Mouse (Mus musculus) ovary, postnatal 10 days (tissue): ENCODE measurements around the gene Rtn2.

Experiments used
- DNase-seq: peaks from one replicate; pipeline ENCODE4 v3.0.0; 2022; ENCODE audit warnings: low spot score

The Rtn2 gene

DNA sequence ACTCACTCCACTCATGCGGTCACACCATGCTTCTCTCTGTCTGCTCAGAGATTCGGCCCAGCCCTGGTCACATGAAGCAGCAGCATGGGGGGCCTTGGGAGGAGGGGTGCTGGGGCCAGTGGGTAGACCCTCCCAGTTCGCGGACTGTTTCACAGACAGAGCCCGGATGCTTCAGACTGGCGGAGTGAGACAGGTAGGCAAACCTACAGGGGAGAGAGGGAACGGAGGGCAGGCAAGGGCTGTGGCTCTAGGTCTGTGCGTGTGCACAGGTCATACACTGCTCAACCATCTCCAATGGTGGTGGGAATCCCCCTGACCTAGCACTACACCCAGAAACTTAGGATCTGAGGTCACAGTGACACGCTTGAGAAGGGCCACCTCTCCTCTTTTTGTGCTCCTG, 37.0 kb downstream of the Rtn2 start:
- DNase-seq = no peak

DNA sequence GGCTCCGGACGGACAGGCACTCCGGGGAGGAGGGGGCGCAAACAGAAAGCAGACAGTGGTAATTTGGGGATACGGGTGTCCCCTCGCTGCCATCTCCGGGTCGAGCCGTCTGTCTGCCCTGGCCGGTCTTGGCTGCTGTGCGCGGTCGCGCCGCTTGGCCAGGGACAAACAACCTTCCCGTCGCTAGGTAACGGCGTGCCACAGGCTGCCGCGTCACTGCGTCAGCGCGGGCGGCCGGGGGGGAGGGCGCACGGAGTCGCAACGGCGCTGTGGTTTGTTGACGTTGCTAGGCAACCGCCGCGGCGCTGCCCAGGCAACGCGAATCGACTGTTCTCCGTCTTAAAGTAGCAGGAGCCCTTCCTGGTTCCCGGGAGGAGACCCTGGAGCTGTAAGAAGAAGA, 37.5 kb downstream of the Rtn2 start:
- peak; percentile 90 for DNase-seq

GRCm38 (mm10) chr7:19320637-19321036, 38.2 kb downstream of the Rtn2 start:
- DNase-seq = no peak

GRCm38 (mm10) chr7:19321464-19321863, 39.0 kb downstream of the Rtn2 start:
- no peak for DNase-seq

DNA sequence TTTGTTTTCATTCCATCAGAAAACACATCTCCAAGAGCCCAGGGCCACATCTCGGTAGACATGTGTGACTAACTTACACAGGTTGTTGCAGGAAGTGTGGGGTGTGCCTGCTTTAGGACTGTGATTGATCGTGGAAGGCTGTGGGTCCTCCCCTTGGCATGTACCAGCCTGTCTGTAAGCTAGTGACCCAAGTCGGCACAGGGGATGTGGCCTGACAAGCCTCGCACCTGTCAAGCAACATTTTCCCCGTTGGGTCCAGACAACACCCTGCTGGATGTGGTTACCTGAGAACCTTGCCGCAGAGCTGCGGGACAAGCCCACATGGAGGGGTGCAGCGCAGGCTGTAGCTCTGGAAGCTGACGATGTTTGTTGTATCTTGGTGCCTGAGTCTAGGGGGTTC, 40.1 kb downstream of the Rtn2 start:
- no peak for DNase-seq

GRCm38 (mm10) chr7:19324221-19324620, 41.8 kb downstream of the Rtn2 start:
- no peak for DNase-seq

- DNase-seq = no peak
Measured at GRCm38 (mm10) chr7:19325262-19326199, 43.1 kb downstream of the Rtn2 start.

- peak; percentile 60 for DNase-seq
Measured at GRCm38 (mm10) chr7:19326359-19326758, 43.9 kb downstream of the Rtn2 start.

DNA sequence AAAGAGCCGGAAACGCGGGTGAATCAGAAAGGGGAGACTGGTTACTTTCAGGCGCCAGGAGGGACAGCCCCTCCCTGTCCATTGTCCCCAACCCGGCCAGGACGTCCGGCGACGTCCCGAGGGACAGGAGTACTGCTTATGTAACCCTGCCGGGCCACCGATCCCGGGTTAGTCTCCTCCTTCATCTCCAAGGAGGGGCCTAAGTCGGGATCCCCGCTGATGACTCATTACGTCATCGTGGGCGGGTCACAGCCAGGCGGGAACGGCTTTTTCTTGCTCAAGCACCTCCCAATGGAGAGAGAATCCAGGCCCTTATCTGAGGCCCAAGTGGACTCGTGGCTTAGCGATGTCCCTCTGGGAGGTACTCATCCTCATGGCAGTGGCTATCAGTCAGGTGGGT, 44.7 kb downstream of the Rtn2 start:
- DNase-seq = peak; percentile 55

DNA sequence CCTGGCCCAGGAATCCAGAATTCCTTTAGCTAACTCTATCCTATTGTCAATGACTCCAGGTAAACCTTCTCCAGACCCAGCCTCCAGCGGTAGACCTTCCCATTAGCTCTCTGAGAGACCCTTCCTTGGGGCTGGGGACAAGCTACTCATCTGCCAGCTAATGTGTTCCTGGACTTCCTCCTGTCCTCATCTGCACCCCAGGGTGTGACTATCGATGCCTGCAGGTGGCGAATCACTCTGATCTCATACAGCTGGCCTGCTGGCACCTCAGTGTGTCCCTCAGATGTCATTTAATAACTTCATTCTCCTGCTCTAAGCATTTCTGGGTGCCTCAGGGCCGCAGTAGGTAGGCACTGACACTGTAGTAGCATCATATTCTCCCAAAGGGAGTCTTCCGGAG, 45.4 kb downstream of the Rtn2 start:
- DNase-seq = no peak

DNA sequence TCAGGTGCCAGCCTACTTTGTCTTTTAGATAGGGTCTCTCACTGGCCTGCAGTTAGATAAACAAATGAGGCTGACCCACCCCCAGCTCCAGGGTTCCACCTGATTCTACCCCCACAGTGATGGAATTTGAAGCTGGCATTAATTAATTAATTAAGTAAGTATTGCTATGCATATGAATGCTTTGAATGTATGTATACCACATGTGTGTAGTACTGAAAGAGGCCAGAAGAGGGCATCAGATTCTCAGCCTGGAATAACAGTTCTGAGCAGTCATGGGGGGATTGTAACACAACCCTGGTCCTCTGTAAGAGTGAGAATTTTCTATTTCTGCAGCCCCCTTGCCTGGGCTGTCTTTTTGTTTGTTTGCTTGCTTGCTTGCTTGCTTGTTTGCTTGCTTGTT, 46.0 kb downstream of the Rtn2 start:
- no peak for DNase-seq

DNA sequence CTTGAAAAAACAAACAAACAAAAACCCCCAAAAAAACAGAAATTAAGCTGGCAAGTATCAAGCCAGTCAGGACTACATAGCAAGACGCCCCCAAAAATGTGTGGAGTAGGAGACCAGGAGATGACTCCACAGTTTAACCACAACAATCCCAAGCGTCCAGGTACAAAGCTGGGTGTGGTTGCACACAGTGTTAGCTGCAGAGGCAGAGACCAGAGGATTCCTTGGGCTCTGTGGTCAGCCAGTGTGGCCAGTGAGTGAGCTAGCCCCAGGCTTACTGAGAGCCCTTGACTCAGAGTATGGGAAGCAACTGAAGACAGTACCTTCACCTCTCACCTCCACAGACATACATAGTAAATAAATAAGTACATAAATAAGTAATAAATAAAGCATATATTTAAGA, 49.5 kb downstream of the Rtn2 start:
- DNase-seq = no peak

- no peak for DNase-seq
Measured at GRCm38 (mm10) chr7:19332709-19333352, 50.4 kb downstream of the Rtn2 start.

DNA sequence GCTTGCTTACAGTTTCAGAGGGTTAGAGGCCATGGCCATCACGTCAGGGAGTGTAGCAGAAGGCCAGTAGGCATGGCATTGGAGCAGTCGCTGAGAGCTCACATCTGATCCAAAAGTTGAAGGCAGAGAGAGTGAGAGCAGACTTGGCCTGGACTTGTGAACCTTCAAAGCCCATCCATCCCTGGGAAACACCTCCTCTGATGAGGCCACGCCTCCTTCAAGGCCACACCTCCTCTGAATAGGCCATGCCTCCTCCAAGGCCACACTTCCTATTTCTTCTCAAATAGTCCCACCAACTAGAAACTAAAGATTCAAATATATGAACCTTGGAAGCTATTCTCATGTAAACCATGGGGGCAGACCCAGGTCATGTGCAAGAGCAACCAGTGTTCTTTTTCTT, 53.2 kb downstream of the Rtn2 start:
- no peak for DNase-seq

GRCm38 (mm10) chr7:19337122-19337521, 54.7 kb downstream of the Rtn2 start:
- no peak for DNase-seq

- DNase-seq = no peak
Measured at GRCm38 (mm10) chr7:19338060-19338459, 55.6 kb downstream of the Rtn2 start.

GRCm38 (mm10) chr7:19338596-19338995, 56.2 kb downstream of the Rtn2 start:
- DNase-seq = no peak

DNA sequence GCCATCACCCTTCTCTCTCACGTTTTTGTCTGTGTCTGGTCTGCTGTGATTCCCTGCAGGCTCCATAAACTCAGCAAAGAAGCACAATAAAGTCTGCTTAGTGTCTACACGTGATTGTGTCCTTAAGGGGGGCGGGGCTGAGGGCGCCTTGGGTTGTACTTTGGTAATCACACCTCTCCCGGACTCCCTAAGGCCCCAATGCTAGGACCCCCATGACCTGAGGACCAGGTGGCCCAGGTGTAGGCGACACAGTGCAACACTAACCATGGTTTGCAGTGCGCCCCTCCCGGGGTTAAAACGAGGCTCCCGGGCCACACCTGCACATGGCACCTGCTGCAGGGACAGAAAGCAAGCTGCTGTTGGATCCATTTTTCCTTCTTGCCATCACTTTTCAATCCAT, 58.8 kb downstream of the Rtn2 start:
- no peak for DNase-seq

DNA sequence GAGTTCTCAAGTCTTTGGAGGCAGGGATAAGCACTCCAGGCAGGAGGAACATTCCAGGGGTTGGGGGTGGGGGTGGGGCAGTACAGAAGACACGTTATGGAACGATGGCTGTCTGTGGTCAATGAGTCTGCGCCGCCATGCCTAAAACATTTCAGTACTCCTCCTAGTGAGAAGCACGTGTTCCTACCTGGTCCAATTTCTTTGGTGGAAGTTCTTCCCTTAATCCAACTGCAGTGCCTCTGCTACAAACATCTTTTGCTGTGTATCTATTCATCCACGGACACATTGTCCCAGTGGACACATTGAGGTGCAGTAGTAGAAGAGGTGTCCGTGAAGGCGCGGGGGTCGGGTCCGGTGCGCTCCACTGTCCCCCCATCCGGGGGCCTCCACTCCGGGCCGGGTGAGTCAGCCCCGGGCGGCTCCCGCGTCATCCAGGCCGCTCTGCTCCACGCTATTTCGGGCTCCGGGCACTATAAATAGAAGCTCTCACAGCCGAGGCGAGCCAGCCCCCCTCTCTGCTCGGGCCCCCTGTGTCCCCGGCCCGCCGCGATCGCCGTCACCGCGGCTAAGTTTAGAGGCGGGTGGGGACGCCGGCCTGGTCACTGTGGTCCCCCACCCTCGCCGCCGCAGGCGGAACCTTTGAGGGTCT, 59.5 kb downstream of the Rtn2 start:
- no peak for DNase-seq

DNA sequence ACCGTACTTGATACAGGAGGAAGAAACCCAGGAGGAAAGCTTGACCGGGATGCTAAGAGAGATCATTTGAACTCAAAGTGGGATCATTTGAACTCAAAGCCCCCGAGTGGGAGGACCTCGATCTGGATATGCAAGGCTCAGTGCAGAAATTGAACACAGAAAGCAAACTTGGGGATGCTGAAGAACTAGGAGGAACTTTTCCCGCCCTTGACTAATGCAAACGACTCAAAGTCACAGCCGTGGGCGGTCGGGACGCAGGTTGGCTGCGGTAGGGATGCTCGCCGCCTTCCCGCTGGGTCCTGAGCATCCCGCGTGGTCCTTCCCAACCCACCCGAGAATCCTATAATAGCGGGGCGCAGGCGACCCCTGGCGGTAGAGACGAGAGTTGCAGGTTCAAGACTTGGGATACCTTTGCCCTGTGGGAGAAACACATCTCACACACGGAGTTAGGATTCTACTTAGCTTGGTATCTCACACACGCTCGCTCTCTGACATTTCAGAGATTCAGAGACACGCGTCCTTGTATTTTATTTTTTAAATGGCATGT, 60.1 kb downstream of the Rtn2 start:
- DNase-seq = peak; percentile 88

- DNase-seq = no peak
Measured at GRCm38 (mm10) chr7:19343210-19343808, 60.9 kb downstream of the Rtn2 start.

GRCm38 (mm10) chr7:19344237-19344847, 61.9 kb downstream of the Rtn2 start, which contains the start of gene Ercc1:
Gene Ercc1, plus strand, starts transcription at chr7:19344778.
- no peak for DNase-seq
